Comparison of ENCODE assay signal across 10 mouse cellular contexts in the genomic region with DNA sequence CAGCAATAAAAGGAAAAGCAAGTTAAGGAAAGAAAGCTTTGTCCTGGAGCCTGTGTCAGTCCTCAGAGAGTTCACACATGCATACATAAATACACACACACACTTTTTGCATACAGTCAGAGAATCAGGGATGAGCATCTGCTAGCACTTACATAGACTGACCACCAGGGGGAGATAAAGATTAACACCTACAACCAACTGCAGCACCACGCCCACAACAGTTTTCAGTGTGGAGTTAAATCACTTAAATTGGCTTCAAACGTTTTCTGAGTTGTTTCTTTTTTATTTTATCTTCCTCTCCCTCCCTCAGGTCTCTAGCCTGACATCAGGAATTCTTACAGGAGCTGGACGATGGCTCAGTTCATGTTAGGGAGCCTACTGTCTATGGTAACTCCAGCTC. TPM values are rescaled to one million over a fixed set of nuclear protein-coding genes. Genes with fewer than 3 reads are reported as not detected.
DNase-seq lines count a peak whose midpoint lies in the region; ATAC-seq lines count a peak whose summit lies in the region.
"Had no signal": no experiment of that assay in that cellular context is flagged by ENCODE, and none has a peak within 500 bp of the region (broad histone marks: within the 10 kb centered on the region; RNA-seq: fewer than 3 reads in every experiment).

No protein-coding gene starts in this region.

- no peak overlapping the region for H3K27ac ChIP-seq in midbrain, embryonic 16.5 days (ENCODE audit: low read length)
- H3K27ac ChIP-seq: embryonic facial prominence, embryonic 13.5 days; limb, embryonic 13.5 days had no signal

- H3K4me2 ChIP-seq in midbrain, embryonic 16.5 days (ENCODE audit: low read length) = no peak overlapping the region
- H3K4me2 ChIP-seq: embryonic facial prominence, embryonic 13.5 days; limb, embryonic 13.5 days had no signal

- H3K27me3 ChIP-seq in midbrain, embryonic 16.5 days (ENCODE audit: control insufficient read depth, insufficient read depth, low read depth, low read length) = no peaks in the 10 kb centered on the region

- 15% methylated on average over 3 of the region's 3 CpGs for WGBS in midbrain, embryonic 16.5 days

- H3K4me1 ChIP-seq in midbrain, embryonic 16.5 days (ENCODE audit: control insufficient read depth, insufficient read depth, low read length) = peaks cover 2% of the 10 kb centered on the region; the same call in 1 of the 2 replicates

- H3K9ac ChIP-seq in midbrain, embryonic 16.5 days (ENCODE audit: low read depth, low read length) = no peak overlapping the region
- H3K9ac ChIP-seq: embryonic facial prominence, embryonic 13.5 days; limb, embryonic 13.5 days had no signal

- H3K36me3 ChIP-seq in midbrain, embryonic 16.5 days (ENCODE audit: control insufficient read depth, insufficient read depth, low read length) = no peaks in the 10 kb centered on the region
- H3K36me3 ChIP-seq: embryonic facial prominence, embryonic 13.5 days; limb, embryonic 13.5 days had no signal

- peak; percentile 88 for ATAC-seq in erythroblast, adult 5-6 weeks (replicated peaks; ENCODE audit: low FRiP score, poor library complexity, severe bottlenecking)
- ATAC-seq in megakaryocyte, adult 5-6 weeks (ENCODE audit: poor library complexity, severe bottlenecking) = peak; percentile 80
- ATAC-seq in midbrain, embryonic 16.5 days = no peak

- H3K9me3 ChIP-seq in midbrain, embryonic 16.5 days (replicated peaks; ENCODE audit: control insufficient read depth, low read length, poor library complexity, severe bottlenecking) = no peaks in the 10 kb centered on the region
- H3K9me3 ChIP-seq: embryonic facial prominence, embryonic 13.5 days; limb, embryonic 13.5 days had no signal

- no peak overlapping the region for H3K4me3 ChIP-seq in midbrain, embryonic 16.5 days (ENCODE audit: low read depth, low read length)
- H3K4me3 ChIP-seq: embryonic facial prominence, embryonic 13.5 days; limb, embryonic 13.5 days had no signal

- peak; percentile 60 for DNase-seq in kidney, adult 9 months
- no peak for DNase-seq in kidney, adult 11 months
- peak; percentile 55 to 64 for DNase-seq in B cell, adult 2 months
- peak; percentile 77 for DNase-seq in ES-CJ7 (ENCODE audit: low read depth, low spot score)
- DNase-seq in urinary bladder, postnatal 25 days (ENCODE audit: low spot score) = no peak

RNA-seq across cellular contexts. Expression of a gene that starts 8.7 kb away (rescaled TPM):
- total RNA-seq in erythroblast, adult 5-6 weeks (2015; ENCODE audit: low replicate concordance) = not detected in 2 replicates
- total RNA-seq in erythroblast, adult 5-6 weeks (2017; ENCODE audit: low replicate concordance) = not detected in 2 replicates
- not detected in 2 replicates for total RNA-seq in megakaryocyte, adult 5-6 weeks (2015)
- total RNA-seq in megakaryocyte, adult 5-6 weeks (2017) = not detected in 2 replicates
- not detected in 2 replicates for polyA plus RNA-seq in midbrain, embryonic 16.5 days (2015; fragmentation: Nextera tagmentation; extraction: Ambion mirVana)
- polyA plus RNA-seq: embryonic facial prominence, embryonic 13.5 days; limb, embryonic 13.5 days had no signal

RNA-seq across cellular contexts. Expression of a gene that starts 18.7 kb away (rescaled TPM):
- total RNA-seq in erythroblast, adult 5-6 weeks (2015; ENCODE audit: low replicate concordance) = 1.0 and 2.5 TPM in 2 replicates
- total RNA-seq in erythroblast, adult 5-6 weeks (2017; ENCODE audit: low replicate concordance) = 0.60 and 1.1 TPM in 2 replicates
- 5.5 and 7.0 TPM in 2 replicates for total RNA-seq in megakaryocyte, adult 5-6 weeks (2015)
- total RNA-seq in megakaryocyte, adult 5-6 weeks (2017) = 1.8 and 3.3 TPM in 2 replicates
- 0.18 and 0.65 TPM in 2 replicates for polyA plus RNA-seq in midbrain, embryonic 16.5 days (2015; fragmentation: Nextera tagmentation; extraction: Ambion mirVana)

RNA-seq across cellular contexts. Expression of a gene that starts 19.4 kb away (rescaled TPM):
- total RNA-seq in erythroblast, adult 5-6 weeks (2015; ENCODE audit: low replicate concordance) = not detected in 2 replicates
- total RNA-seq in erythroblast, adult 5-6 weeks (2017; ENCODE audit: low replicate concordance) = not detected in 2 replicates
- not detected in 2 replicates for total RNA-seq in megakaryocyte, adult 5-6 weeks (2015)
- not detected in 2 replicates for total RNA-seq in megakaryocyte, adult 5-6 weeks (2017)
- polyA plus RNA-seq in midbrain, embryonic 16.5 days (2015; fragmentation: Nextera tagmentation; extraction: Ambion mirVana) = not detected in 2 replicates
- polyA plus RNA-seq: embryonic facial prominence, embryonic 13.5 days; limb, embryonic 13.5 days had no signal

RNA-seq across cellular contexts. Expression of a gene that starts 19.6 kb away (rescaled TPM):
- 20.5 and 31.9 TPM in 2 replicates for total RNA-seq in erythroblast, adult 5-6 weeks (2015; ENCODE audit: low replicate concordance)
- 37.9 and 51.6 TPM in 2 replicates for total RNA-seq in erythroblast, adult 5-6 weeks (2017; ENCODE audit: low replicate concordance)
- total RNA-seq in megakaryocyte, adult 5-6 weeks (2015) = 5.1 and 7.8 TPM in 2 replicates
- 6.3 and 8.8 TPM in 2 replicates for total RNA-seq in megakaryocyte, adult 5-6 weeks (2017)
- polyA plus RNA-seq in midbrain, embryonic 16.5 days (2015; fragmentation: Nextera tagmentation; extraction: Ambion mirVana) = 119 and 121 TPM in 2 replicates

RNA-seq across cellular contexts. Expression of a gene that starts 39.8 kb away (rescaled TPM):
- not detected in 2 replicates for total RNA-seq in erythroblast, adult 5-6 weeks (2015; ENCODE audit: low replicate concordance)
- not detected in 2 replicates for total RNA-seq in erythroblast, adult 5-6 weeks (2017; ENCODE audit: low replicate concordance)
- not detected in 2 replicates for total RNA-seq in megakaryocyte, adult 5-6 weeks (2015)
- not detected in 2 replicates for total RNA-seq in megakaryocyte, adult 5-6 weeks (2017)
- not detected in 2 replicates for polyA plus RNA-seq in midbrain, embryonic 16.5 days (2015; fragmentation: Nextera tagmentation; extraction: Ambion mirVana)
- polyA plus RNA-seq: embryonic facial prominence, embryonic 13.5 days; limb, embryonic 13.5 days had no signal

Comparison
In these comparisons a context has a peak if more than half of its experiments do, and no peak if none do; other contexts are left out.
1. DNase-seq: peak in kidney, adult 9 months (single experiment), B cell, adult 2 months (2 of 2) and ES-CJ7 (single experiment); none in kidney, adult 11 months (single experiment) and urinary bladder, postnatal 25 days (single experiment).